Mouse (Mus musculus) adrenal gland, postnatal 10 days (tissue): Measurements from ENCODE around the gene Taok1. TPM values are rescaled to one million over a fixed set of nuclear protein-coding genes. Genes with fewer than 3 reads are reported as not detected.
A peak's percentile ranks its signal among the peaks of the same experiment; 100 is the strongest.
"Not testable (repeated sequence)": the region's sequence is repeated elsewhere in the genome, so short reads cannot be mapped to it uniquely, and the experiment has no call there.

Experiments used
- DNase-seq: peaks from one replicate; pipeline ENCODE4 v3.0.0; 2021; ENCODE audit warnings: mixed read lengths
- long read RNA-seq, 2 experiments: library from polyadenylated mRNA; stranded (forward); transcript quantifications; one replicate each; pipeline ENCODE4 v2.0.0; 2021
- total RNA-seq, 2 experiments: library from RNA; stranded (reverse); gene quantifications; 2 replicates each; pipeline ENCODE4 v1.2.3; 2021

The Taok1 gene
- 10 to 100 TPM; 45.4 to 52.4 TPM for total RNA-seq
- long read RNA-seq, experiment 1, full-length matches to known transcripts: 1 of 4 reads
- long read RNA-seq, experiment 1, partial matches to known transcripts: 1 of 4 reads
- long read RNA-seq, experiment 1, other reads (novel, unspliced or antisense): 2 of 4 reads
- long read RNA-seq, experiment 2, full-length matches to known transcripts: 1 of 7 reads
- long read RNA-seq, experiment 2, partial matches to known transcripts: 0 of 7 reads
- long read RNA-seq, experiment 2, other reads (novel, unspliced or antisense): 6 of 7 reads

- DNase-seq: peak; percentile 96
These were observed at the start of gene Taok1 for GRCm38 (mm10) chr11:77607538-77608455. Gene Taok1 (minus strand): TSS chr11:77607815.

GRCm38 (mm10) chr11:77653406-77654190 lies 46.0 kb upstream of the Taok1 start:
- DNase-seq: not testable (repeated sequence)

- no peak for DNase-seq
These were observed 44.9 kb upstream of the Taok1 start for GRCm38 (mm10) chr11:77652484-77652883.

GRCm38 (mm10) chr11:77648878-77649277 lies 41.3 kb upstream of the Taok1 start:
- peak; percentile 43 for DNase-seq

- DNase-seq: no peak
These were observed 37.9 kb upstream of the Taok1 start for GRCm38 (mm10) chr11:77645481-77645880.

- DNase-seq: no peak
These were observed 33.8 kb upstream of the Taok1 start for GRCm38 (mm10) chr11:77641390-77641789.

GRCm38 (mm10) chr11:77630257-77630670 lies 22.6 kb upstream of the Taok1 start:
- peak; percentile 87 for DNase-seq

- no peak for DNase-seq
These were observed 21.9 kb upstream of the Taok1 start for GRCm38 (mm10) chr11:77629476-77629875.

GRCm38 (mm10) chr11:77626596-77627535 lies 19.3 kb upstream of the Taok1 start:
- DNase-seq: no peak

- DNase-seq: peak; percentile 22
These were observed 17.6 kb upstream of the Taok1 start for GRCm38 (mm10) chr11:77625061-77625855.

GRCm38 (mm10) chr11:77624441-77625060 lies 16.9 kb upstream of the Taok1 start:
- peak; percentile 54 for DNase-seq

GRCm38 (mm10) chr11:77624002-77624401 lies 16.4 kb upstream of the Taok1 start:
- no peak for DNase-seq

- DNase-seq: no peak
These were observed 14.4 kb upstream of the Taok1 start for GRCm38 (mm10) chr11:77621902-77622535.

- no peak for DNase-seq
These were observed 7.5 kb upstream of the Taok1 start for GRCm38 (mm10) chr11:77615084-77615624.

GRCm38 (mm10) chr11:77606835-77607537 lies 629 bp downstream of the Taok1 start:
- peak; percentile 69 for DNase-seq

GRCm38 (mm10) chr11:77606469-77606834 lies 1.2 kb downstream of the Taok1 start:
- DNase-seq: no peak

- DNase-seq: no peak
These were observed 10.3 kb downstream of the Taok1 start for GRCm38 (mm10) chr11:77597266-77597665.

- no peak for DNase-seq
These were observed 16.2 kb downstream of the Taok1 start for GRCm38 (mm10) chr11:77591388-77591787.

- DNase-seq: no peak
These were observed 16.8 kb downstream of the Taok1 start for GRCm38 (mm10) chr11:77590801-77591200.
